Mouse (Mus musculus) thymus, adult 2 months (tissue): ENCODE results near the gene Akap11.

Experiments used
- CTCF ChIP-seq: fragments of 200-500 bp; IDR thresholded peaks from 2 replicates; pipeline ENCODE4 v1.5.1; 2012; ENCODE audit warnings: mild to moderate bottlenecking, control low read depth, low read length, moderate library complexity, borderline replicate concordance; ENCODE audit not compliant: control insufficient read depth, poor library complexity, insufficient read depth; ENCODE audit errors: extremely low read depth
- POLR2A ChIP-seq: fragments of 200-500 bp; IDR thresholded peaks from 2 replicates; pipeline ENCODE4 v1.6.1; 2012; ENCODE audit warnings: mild to moderate bottlenecking, low read length, control low read depth, moderate library complexity; ENCODE audit not compliant: control insufficient read depth, poor library complexity, insufficient read depth; ENCODE audit errors: extremely low read depth

DNA sequence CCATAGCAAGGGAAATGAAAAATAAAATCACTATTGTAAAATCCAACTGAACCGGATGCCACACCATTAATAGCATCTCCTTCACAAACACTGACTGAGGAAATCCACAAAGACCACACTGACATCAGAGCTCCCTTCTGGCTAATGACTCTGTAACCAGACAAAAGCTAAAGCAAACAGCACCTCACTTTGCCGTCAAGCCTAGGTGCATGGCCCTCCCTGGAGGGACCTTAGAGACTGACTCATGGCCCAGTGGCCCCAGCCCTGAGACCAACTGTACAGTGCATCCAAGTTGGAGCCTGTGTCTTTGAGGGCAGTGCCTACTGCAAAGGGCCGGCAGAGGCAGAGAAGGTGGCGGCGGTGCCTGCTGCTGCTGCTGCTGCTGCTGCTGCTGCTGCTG, 77.5 kb downstream of the Akap11 start:
- TF ChIP-seq POLR2A (no peak), CTCF (no peak)
